Mouse (Mus musculus) forebrain, embryonic 13.5 days (tissue): ENCODE data around the gene Slc6a18. TPM values are rescaled to one million over a fixed set of nuclear protein-coding genes. Genes with fewer than 3 reads are reported as not detected.
A peak's percentile ranks its signal among the peaks of the same experiment; 100 is the strongest.

Source experiments
- ATAC-seq: fragments of 200-750 bp; cut with Nextera tagmentation; 2 replicates; pipeline ENCODE4 v1.8.0; 2017
- H3K27ac ChIP-seq: fragments of 300-500 bp; sonication (generic); 2 replicates; pipeline ENCODE4 v1.5.1; 2015; ENCODE audit warnings: inconsistent platforms, mild to moderate bottlenecking, moderate library complexity
- H3K27me3 ChIP-seq: fragments of 300-500 bp; sonication (generic); 2 replicates; pipeline ENCODE4 v1.6.1; 2015; ENCODE audit warnings: mild to moderate bottlenecking, inconsistent platforms
- H3K36me3 ChIP-seq: fragments of 300-500 bp; sonication (generic); 2 replicates; pipeline ENCODE4 v1.6.1; 2015; ENCODE audit warnings: mild to moderate bottlenecking, inconsistent platforms; ENCODE audit not compliant: poor library complexity, severe bottlenecking
- H3K4me1 ChIP-seq: fragments of 300-500 bp; sonication (generic); 2 replicates; pipeline ENCODE4 v1.6.1; 2015; ENCODE audit warnings: inconsistent platforms
- H3K4me2 ChIP-seq: fragments of 300-500 bp; sonication (generic); 2 replicates; pipeline ENCODE4 v1.6.1; 2015; ENCODE audit warnings: inconsistent platforms, mild to moderate bottlenecking, moderate library complexity
- H3K4me3 ChIP-seq: fragments of 300-500 bp; sonication (generic); 2 replicates; pipeline ENCODE4 v1.5.1; 2015; ENCODE audit warnings: mild to moderate bottlenecking, inconsistent platforms
- H3K9ac ChIP-seq: fragments of 300-500 bp; sonication (generic); 2 replicates; pipeline ENCODE4 v1.6.1; 2015; ENCODE audit warnings: mild to moderate bottlenecking, inconsistent platforms
- H3K9me3 ChIP-seq: fragments of 300-500 bp; sonication (generic); replicated peaks from 2 replicates; pipeline ENCODE4 v1.6.1; 2016; ENCODE audit warnings: inconsistent platforms
- WGBS: fragments of 180-500 bp; shearing (Covaris S2); methylation state at CpG from one replicate; pipeline ENCODE4 v1.1.7; 2015; 5-methylcytosine and 5-hydroxymethylcytosine counted together
- polyA plus RNA-seq: library from polyadenylated mRNA; unstranded; fragments of >200 nt; fragmentation: Nextera tagmentation; extraction: Ambion mirVana; gene quantifications from 2 replicates; pipeline ENCODE4 v1.2.1, GENCODE M21; 2015

Gene Slc6a18
- polyA plus RNA-seq, 1 experiment from 2014 or later: not detected

- no peaks in the 10 kb centered on the region for H3K27me3 ChIP-seq
- ATAC-seq: no peak
- no peak overlapping the region for H3K27ac ChIP-seq
- H3K4me2 ChIP-seq: no peak overlapping the region
- H3K9ac ChIP-seq: no peak overlapping the region
- peaks cover 30% of the 10 kb centered on the region for H3K4me1 ChIP-seq
- no peaks in the 10 kb centered on the region for H3K9me3 ChIP-seq
- peaks cover 24% of the 10 kb centered on the region for H3K36me3 ChIP-seq
- no peak overlapping the region for H3K4me3 ChIP-seq
- 98% methylated on average over 3 of the region's 3 CpGs for WGBS
These were observed 46.0 kb downstream of the Slc6a18 start for GRCm38 (mm10) chr13:73631837-73632236.

- Histone ChIP-seq H3K4me1 (peaks cover 36% of the 10 kb centered on the region), H3K27ac (no peak overlapping the region), H3K4me3 (no peak overlapping the region), H3K9me3 (no peaks in the 10 kb centered on the region), H3K27me3 (no peaks in the 10 kb centered on the region), H3K4me2 (peak overlapping the region; percentile 76; the same call in 1 of the 2 replicates), H3K36me3 (peaks cover 5% of the 10 kb centered on the region; the same call in 1 of the 2 replicates), H3K9ac (no peak overlapping the region)
- WGBS: 78% methylated on average over 11 of the region's 11 CpGs
- ATAC-seq: no peak
These were observed 49.2 kb downstream of the Slc6a18 start for GRCm38 (mm10) chr13:73628586-73629113.

- WGBS: 8% methylated on average over 47 of the region's 47 CpGs
- Histone ChIP-seq H3K9ac (peak within 1 kb of the TSS; percentile 76), H3K27ac (no peak within 1 kb of the TSS), H3K4me2 (peak within 1 kb of the TSS; percentile 76), H3K36me3 (peaks cover 8% of the 10 kb centered on the region), H3K9me3 (no peaks in the 10 kb centered on the region), H3K4me3 (peak within 1 kb of the TSS; percentile 55), H3K4me1 (peaks cover 36% of the 10 kb centered on the region), H3K27me3 (no peaks in the 10 kb centered on the region)
- peak; percentile 88 for ATAC-seq
These were observed 50.9 kb downstream of the Slc6a18 start, which contains the start of gene Tert for GRCm38 (mm10) chr13:73626745-73627549. Gene Tert (plus strand): TSS chr13:73626911.

GRCm38 (mm10) chr13:73626410-73626744, 51.4 kb downstream of the Slc6a18 start:
- H3K27ac ChIP-seq: no peak overlapping the region
- peak overlapping the region; percentile 76 for H3K9ac ChIP-seq
- H3K9me3 ChIP-seq: no peaks in the 10 kb centered on the region
- H3K36me3 ChIP-seq: peaks cover 14% of the 10 kb centered on the region
- peaks cover 36% of the 10 kb centered on the region for H3K4me1 ChIP-seq
- H3K4me3 ChIP-seq: peak overlapping the region; percentile 55
- H3K27me3 ChIP-seq: no peaks in the 10 kb centered on the region
- ATAC-seq: peak; percentile 48
- peak overlapping the region; percentile 76 for H3K4me2 ChIP-seq
- 41% methylated on average over 6 of the region's 6 CpGs for WGBS

- H3K36me3 ChIP-seq: peaks cover 70% of the 10 kb centered on the region
- ATAC-seq: no peak
- H3K27ac ChIP-seq: no peak overlapping the region
- H3K4me3 ChIP-seq: no peak overlapping the region
- no peak overlapping the region for H3K4me2 ChIP-seq
- no peaks in the 10 kb centered on the region for H3K4me1 ChIP-seq
- 67% methylated on average over 6 of the region's 6 CpGs for WGBS
- no peaks in the 10 kb centered on the region for H3K27me3 ChIP-seq
- H3K9me3 ChIP-seq: no peaks in the 10 kb centered on the region
- H3K9ac ChIP-seq: no peak overlapping the region
These were observed 57.2 kb downstream of the Slc6a18 start for GRCm38 (mm10) chr13:73620637-73621036.

GRCm38 (mm10) chr13:73618406-73618805, 59.4 kb downstream of the Slc6a18 start:
- Histone ChIP-seq H3K9ac (no peak overlapping the region), H3K4me2 (no peak overlapping the region), H3K36me3 (peaks cover 92% of the 10 kb centered on the region), H3K27ac (no peak overlapping the region), H3K27me3 (no peaks in the 10 kb centered on the region), H3K4me1 (no peaks in the 10 kb centered on the region), H3K9me3 (no peaks in the 10 kb centered on the region), H3K4me3 (no peak overlapping the region)
- ATAC-seq: no peak
- 94% methylated on average over 5 of the region's 5 CpGs for WGBS

Other genes starting within 250 kb of the Slc6a18 start
- gene Lpcat1, start 210.8 kb downstream of the Slc6a18 start, polyA plus RNA-seq: 48.5 and 52.3 TPM in 2 replicates
- 0.04 and 0.11 TPM in 2 replicates for gene Slc6a3, start 141.3 kb downstream of the Slc6a18 start, polyA plus RNA-seq
- gene Clptm1l, start 74.0 kb downstream of the Slc6a18 start, polyA plus RNA-seq: 93.1 and 103 TPM in 2 replicates
- gene Tert, start 51.1 kb downstream of the Slc6a18 start, polyA plus RNA-seq: 5.6 and 5.9 TPM in 2 replicates
- 0.19 and 0.20 TPM in 2 replicates for gene Slc6a19, start 26.8 kb upstream of the Slc6a18 start, polyA plus RNA-seq
- 20.1 and 26.4 TPM in 2 replicates for gene Slc12a7, start 55.1 kb upstream of the Slc6a18 start, polyA plus RNA-seq
- gene Nkd2, start 169.6 kb upstream of the Slc6a18 start, polyA plus RNA-seq: 3.4 and 4.8 TPM in 2 replicates